Mouse (Mus musculus) gastrocnemius, postnatal 4 days (tissue): ENCODE measurements around the gene 4930572O03Rik. TPM values are rescaled to one million over a fixed set of nuclear protein-coding genes. Genes with fewer than 3 reads are reported as not detected.
A peak's percentile ranks its signal among the peaks of the same experiment; 100 is the strongest.
"Not testable (repeated sequence)": the region's sequence is repeated elsewhere in the genome, so short reads cannot be mapped to it uniquely, and the experiment has no call there.

Experiments used
- DNase-seq, 2 experiments: peaks; one replicate each; pipeline ENCODE4 v3.0.0; 2021 to 2022; ENCODE audit warnings: low spot score in 2 of 2, mixed read lengths in 2 of 2
- total RNA-seq, 2 experiments: library from RNA; stranded (reverse); gene quantifications; 2 replicates each; pipeline ENCODE4 v1.2.3; 2021

4930572O03Rik gene
- total RNA-seq, 2 experiments from 2014 or later = not detected

DNA sequence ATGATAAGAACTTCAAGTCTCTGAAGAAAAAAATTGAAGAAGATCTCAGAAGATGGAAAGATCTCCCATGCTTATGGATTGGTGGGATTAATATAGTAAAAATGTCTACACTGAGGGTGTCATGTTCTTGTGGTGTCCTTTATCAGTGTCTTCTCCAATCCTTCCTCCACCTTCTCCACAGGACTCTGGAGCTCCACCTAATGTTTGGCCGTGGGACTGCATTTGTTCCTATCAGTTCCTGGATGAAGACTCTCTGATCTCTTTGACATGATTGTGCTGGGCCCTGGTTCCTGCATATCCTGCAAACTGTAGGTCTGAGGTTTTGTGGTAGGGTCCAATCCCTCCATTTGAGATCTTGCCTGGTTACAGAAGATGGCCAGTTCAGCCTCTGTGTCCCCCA lies 28.7 kb downstream of the 4930572O03Rik start:
- not testable (repeated sequence) for DNase-seq

DNA sequence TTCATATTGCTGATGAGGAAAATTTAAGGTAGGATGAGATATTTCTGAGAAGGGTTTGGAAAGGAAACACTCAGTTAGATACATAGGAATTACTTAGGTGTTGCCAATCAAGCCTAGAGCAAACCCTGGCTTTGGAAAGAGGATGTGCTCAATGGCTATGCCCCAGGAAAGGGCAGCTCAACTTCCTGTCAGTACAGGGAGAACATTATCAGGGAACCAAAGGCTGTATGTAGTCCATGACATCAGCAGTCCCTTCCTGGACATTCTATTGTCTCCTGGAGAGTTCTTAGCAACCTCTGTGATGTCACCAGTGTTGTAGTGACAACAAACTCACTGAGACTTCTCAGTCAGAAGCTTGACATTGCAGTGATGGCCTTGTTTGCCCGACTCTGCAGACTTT lies 38.1 kb downstream of the 4930572O03Rik start, which contains the start of gene Speer4d:
TSS of gene Speer4d (plus strand) at position 301 of the 400 bp plus-strand sequence.
- DNase-seq = not testable (repeated sequence)

DNA sequence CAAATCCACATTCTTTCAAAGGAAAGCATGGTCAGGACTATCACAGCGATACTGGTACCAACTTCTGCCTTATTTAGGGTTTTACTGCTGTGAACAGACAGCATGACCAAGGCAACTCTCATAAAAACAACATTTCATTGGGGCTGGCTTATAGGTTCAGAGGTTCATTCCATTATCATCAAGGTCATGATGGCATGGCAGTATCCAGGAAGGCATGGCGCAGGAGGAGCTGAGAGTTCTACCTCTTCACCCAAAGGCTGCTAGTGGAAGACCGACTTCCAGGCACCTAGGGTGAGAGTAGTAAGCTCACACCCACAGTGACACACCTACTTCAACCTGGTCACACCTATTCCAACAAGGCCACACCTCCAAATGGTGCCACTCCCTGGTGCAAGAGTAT lies 40.7 kb downstream of the 4930572O03Rik start:
- DNase-seq = not testable (repeated sequence)

DNA sequence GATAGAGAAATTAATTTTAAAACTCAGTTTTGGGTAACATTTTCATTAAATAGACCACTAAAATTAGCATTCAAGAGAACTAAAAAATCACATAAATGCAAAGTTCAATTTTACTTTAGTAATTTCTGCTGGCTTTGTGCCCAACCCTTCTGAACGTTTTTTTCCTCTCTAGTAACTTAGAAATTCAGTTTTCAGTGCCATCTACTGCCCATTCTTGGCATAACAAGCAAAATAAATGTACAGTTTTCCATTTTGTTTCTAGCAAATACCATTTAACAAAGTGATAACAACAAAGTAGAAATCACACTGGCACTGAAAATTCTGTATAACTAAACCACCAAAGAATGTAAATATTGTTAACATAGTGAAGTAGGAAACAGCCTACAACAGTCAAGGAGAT lies 46.2 kb downstream of the 4930572O03Rik start:
- not testable (repeated sequence) for DNase-seq

DNA sequence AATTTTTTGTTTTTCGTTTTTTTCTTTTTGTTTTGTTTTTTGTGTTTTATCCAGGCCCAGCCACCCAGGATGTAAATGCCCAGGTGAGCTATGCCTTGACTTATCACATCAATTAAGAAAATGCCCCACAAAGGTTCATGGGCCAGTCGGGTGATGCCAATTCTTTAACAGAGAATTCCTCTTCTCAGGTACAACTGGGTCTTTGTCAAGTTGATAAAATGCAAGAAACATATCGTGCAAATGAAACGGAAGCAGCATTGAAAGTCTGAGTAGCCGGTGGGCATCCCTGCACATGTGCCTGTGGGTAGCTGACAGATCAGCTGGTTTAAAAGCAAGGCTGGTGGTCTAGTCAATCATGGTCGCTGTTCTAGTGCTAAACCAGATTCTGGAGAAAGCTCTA lies 50.2 kb downstream of the 4930572O03Rik start:
- peak; percentile 17 for DNase-seq

DNA sequence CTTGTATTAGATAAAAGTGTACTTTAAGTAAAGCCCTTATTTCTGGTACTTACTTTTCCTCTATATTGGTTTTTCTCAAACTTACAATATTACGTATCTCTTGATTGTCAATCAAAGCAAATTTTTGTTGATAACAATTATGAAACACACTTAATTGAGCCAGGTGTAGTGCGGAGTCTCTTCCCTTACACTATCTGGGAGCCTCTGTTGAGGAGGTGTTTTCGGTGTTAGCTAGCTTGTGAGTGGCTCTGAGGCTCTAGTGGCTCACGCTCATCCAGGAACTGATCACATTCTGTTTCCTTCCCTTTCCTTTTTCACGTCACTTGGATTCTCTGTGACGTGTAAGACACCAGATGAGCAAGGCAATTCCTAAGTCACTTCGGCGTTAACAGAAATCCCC lies 53.3 kb downstream of the 4930572O03Rik start:
- not testable (repeated sequence) for DNase-seq

DNA sequence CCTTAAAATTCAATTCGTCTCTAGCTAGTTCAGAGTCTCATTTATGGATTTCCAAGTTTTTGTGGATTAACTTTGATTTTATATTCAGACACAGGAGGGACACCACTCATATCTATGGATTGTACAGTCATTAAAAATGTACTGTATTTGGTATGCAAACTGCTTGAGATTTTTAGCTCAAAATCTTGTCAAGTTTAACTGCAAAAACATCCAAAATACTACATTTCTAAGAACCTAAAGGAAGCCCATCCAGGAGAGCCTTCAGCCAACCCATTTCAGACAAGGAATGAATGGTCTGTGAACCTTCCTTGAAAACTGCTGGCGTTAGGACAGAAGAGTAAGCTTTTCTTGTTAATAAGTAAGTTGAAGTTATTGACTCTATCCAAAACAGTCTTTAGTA lies 53.9 kb downstream of the 4930572O03Rik start:
- DNase-seq = not testable (repeated sequence)

DNA sequence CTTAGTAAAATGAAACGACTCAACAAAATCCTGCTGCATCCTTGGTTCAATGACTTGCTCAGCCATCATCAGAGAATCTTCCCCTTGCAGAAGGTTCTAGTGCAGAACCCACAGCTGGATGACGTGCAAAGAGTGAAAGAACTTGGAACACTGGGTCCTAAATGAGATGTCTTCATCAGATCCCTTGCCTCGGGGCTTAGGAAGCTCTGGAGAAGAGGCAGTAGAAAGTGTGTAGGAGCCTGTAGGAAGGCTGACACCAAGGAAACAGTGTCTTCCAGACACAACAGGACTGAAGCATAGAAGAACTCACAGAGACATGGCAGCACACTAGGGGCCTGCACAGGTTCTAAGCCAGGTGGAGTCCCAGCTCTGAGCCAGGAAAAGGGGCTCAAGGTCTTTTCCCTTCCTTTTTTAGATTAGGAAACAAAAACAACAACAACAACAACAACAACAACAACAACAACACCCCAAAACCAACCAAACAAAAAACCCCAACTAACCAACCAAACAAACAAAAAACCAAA lies 54.4 kb downstream of the 4930572O03Rik start:
- not testable (repeated sequence) for DNase-seq

Other genes starting within 250 kb of the 4930572O03Rik start
- not detected for gene Gm21149, start 180.5 kb downstream of the 4930572O03Rik start, total RNA-seq
- not detected for gene Gm21190, start 127.8 kb downstream of the 4930572O03Rik start, total RNA-seq
- gene Gm21083, start 79.7 kb downstream of the 4930572O03Rik start, total RNA-seq = not detected
- gene Speer4d, start 38.0 kb downstream of the 4930572O03Rik start, total RNA-seq = not detected
- not detected for gene Speer4c, start 57.2 kb upstream of the 4930572O03Rik start, total RNA-seq